Mouse (Mus musculus) liver, adult 2 months (tissue): ENCODE results near the gene 4430402I18Rik. TPM values are rescaled to one million over a fixed set of nuclear protein-coding genes. Genes with fewer than 3 reads are reported as not detected.

Experiments
- DNase-seq: peaks from one replicate; pipeline ENCODE4 v3.0.0-alpha.2; 2011; ENCODE audit warnings: low read depth, low spot score; ENCODE audit errors: extremely low read depth
- H3K27ac ChIP-seq: fragments of 200-500 bp; replicated peaks from 2 replicates; pipeline ENCODE4 v1.5.1; 2012; ENCODE audit warnings: low read depth, mild to moderate bottlenecking, control low read depth, inconsistent platforms, low read length; ENCODE audit not compliant: insufficient read depth
- H3K27me3 ChIP-seq: fragments of 200-500 bp; 2 replicates; pipeline ENCODE4 v1.6.1; 2012; ENCODE audit warnings: mild to moderate bottlenecking, moderate library complexity, low read length, inconsistent platforms; ENCODE audit not compliant: control insufficient read depth, insufficient read depth
- H3K36me3 ChIP-seq: fragments of 200-500 bp; 2 replicates; pipeline ENCODE4 v1.6.1; 2012; ENCODE audit warnings: low read length, inconsistent platforms; ENCODE audit not compliant: control insufficient read depth, insufficient read depth
- H3K4me1 ChIP-seq: fragments of 200-500 bp; 2 replicates; pipeline ENCODE4 v1.6.1; 2011; ENCODE audit warnings: low read length; ENCODE audit not compliant: control insufficient read depth, insufficient read depth
- H3K4me3 ChIP-seq: fragments of 200-500 bp; 2 replicates; pipeline ENCODE4 v1.5.1; 2011; ENCODE audit warnings: low read depth, mild to moderate bottlenecking, control low read depth, low read length, moderate library complexity; ENCODE audit not compliant: insufficient read depth
- H3K79me2 ChIP-seq: fragments of 200-500 bp; 2 replicates; pipeline ENCODE4 v1.6.1; 2012; ENCODE audit warnings: inconsistent platforms, mild to moderate bottlenecking, low read length, moderate library complexity; ENCODE audit not compliant: control insufficient read depth, insufficient read depth
- H3K9ac ChIP-seq: fragments of 200-500 bp; 2 replicates; pipeline ENCODE4 v1.6.1; 2012; ENCODE audit warnings: low read depth, mild to moderate bottlenecking, control low read depth, inconsistent platforms, low read length
- CTCF ChIP-seq: fragments of 200-500 bp; IDR thresholded peaks from 2 replicates; pipeline ENCODE4 v1.5.1; 2011; ENCODE audit warnings: low read depth, low read length, control low read depth
- POLR2A ChIP-seq: fragments of 200-500 bp; IDR thresholded peaks from 2 replicates; pipeline ENCODE4 v1.6.1; 2011; ENCODE audit warnings: low read length, control low read depth; ENCODE audit not compliant: insufficient read depth; ENCODE audit errors: extremely low read depth
- WGBS: fragments of 180-500 bp; shearing (Covaris S2); methylation state at CpG from one replicate; pipeline ENCODE4 v1.1.7; 2018; 5-methylcytosine and 5-hydroxymethylcytosine counted together
- polyA plus RNA-seq: library from polyadenylated mRNA; depleted of rRNA; stranded (reverse); fragments of >200 nt; gene quantifications from 2 replicates; pipeline ENCODE4 v1.2.3, GENCODE M21; 2012
- total RNA-seq: library from RNA; depleted of rRNA; stranded (reverse); fragments of >200 nt; gene quantifications from 2 replicates; pipeline ENCODE4 v1.2.3, GENCODE M21; 2014

The 4430402I18Rik gene
- total and polyA plus RNA-seq, 2 experiments, result 1.8 to 3.4 TPM

GRCm38 (mm10) chr19:28994870-28995269, 27.3 kb upstream of the 4430402I18Rik start:
- Histone ChIP-seq H3K27ac (no peak overlapping the region), H3K36me3 (peaks cover 11% of the 10 kb centered on the region; the same call in 1 of the 2 replicates), H3K4me1 (peaks cover 15% of the 10 kb centered on the region), H3K27me3 (no peaks in the 10 kb centered on the region), H3K4me3 (no peak overlapping the region), H3K79me2 (peaks cover 2% of the 10 kb centered on the region; the same call in 1 of the 2 replicates), H3K9ac (no peak overlapping the region)
- 62% methylated on average over 7 of the region's 7 CpGs for WGBS
- no peak for TF ChIP-seq CTCF
- no peak for DNase-seq

GRCm38 (mm10) chr19:28991391-28991790, 23.8 kb upstream of the 4430402I18Rik start:
- peak; percentile 55 for DNase-seq
- H3K36me3 ChIP-seq, result peaks cover 8% of the 10 kb centered on the region; the same call in 1 of the 2 replicates
- WGBS, result 34% methylated on average over 5 of the region's 5 CpGs
- H3K9ac ChIP-seq, result no peak overlapping the region; the same call in 1 of the 2 replicates
- H3K79me2 ChIP-seq, result peaks cover 2% of the 10 kb centered on the region; the same call in 1 of the 2 replicates
- TF ChIP-seq POLR2A, result no peak
- no peak for TF ChIP-seq CTCF
- peak overlapping the region; percentile 89 for H3K4me3 ChIP-seq
- peaks cover 8% of the 10 kb centered on the region for H3K4me1 ChIP-seq
- no peaks in the 10 kb centered on the region for H3K27me3 ChIP-seq
- H3K27ac ChIP-seq, result peak overlapping the region; percentile 72

- Histone ChIP-seq H3K27ac (peak overlapping the region; percentile 72), H3K36me3 (peaks cover 8% of the 10 kb centered on the region; the same call in 1 of the 2 replicates), H3K79me2 (peaks cover 2% of the 10 kb centered on the region; the same call in 1 of the 2 replicates), H3K4me1 (peaks cover 4% of the 10 kb centered on the region; the same call in 1 of the 2 replicates), H3K4me3 (peak overlapping the region; percentile 89), H3K27me3 (no peaks in the 10 kb centered on the region), H3K9ac (peak overlapping the region; percentile 85)
- peak; percentile 67 for DNase-seq
- WGBS, result under 1% methylated on average over 38 of the region's 41 CpGs
- no peak for TF ChIP-seq CTCF
- TF ChIP-seq POLR2A, result no peak
Measured at GRCm38 (mm10) chr19:28990590-28991221, 23.1 kb upstream of the 4430402I18Rik start.

GRCm38 (mm10) chr19:28990194-28990589, 22.6 kb upstream of the 4430402I18Rik start, which contains the start of gene Cdc37l1:
Gene Cdc37l1 (plus strand): TSS chr19:28990352.
- Histone ChIP-seq H3K4me3 (peak within 1 kb of the TSS; percentile 89), H3K9ac (peak within 1 kb of the TSS; percentile 85), H3K4me1 (peaks cover 4% of the 10 kb centered on the region; the same call in 1 of the 2 replicates), H3K79me2 (peaks cover 2% of the 10 kb centered on the region; the same call in 1 of the 2 replicates), H3K27me3 (no peaks in the 10 kb centered on the region), H3K27ac (peak within 1 kb of the TSS; percentile 72), H3K36me3 (peaks cover 3% of the 10 kb centered on the region; the same call in 1 of the 2 replicates)
- 1% methylated on average over 37 of the region's 37 CpGs for WGBS
- peak; percentile 89 for DNase-seq
- peak; percentile 84 for TF ChIP-seq POLR2A
- no peak for TF ChIP-seq CTCF

GRCm38 (mm10) chr19:28989515-28989914, 21.9 kb upstream of the 4430402I18Rik start:
- Histone ChIP-seq H3K27me3 (no peaks in the 10 kb centered on the region), H3K36me3 (no peaks in the 10 kb centered on the region; the same call in 1 of the 2 replicates), H3K4me3 (peak overlapping the region; percentile 89; the same call in 1 of the 2 replicates), H3K27ac (no peak overlapping the region), H3K79me2 (peaks cover 2% of the 10 kb centered on the region; the same call in 1 of the 2 replicates), H3K4me1 (peaks cover 4% of the 10 kb centered on the region; the same call in 1 of the 2 replicates), H3K9ac (peak overlapping the region; percentile 58; the same call in 1 of the 2 replicates)
- TF ChIP-seq CTCF, result no peak
- TF ChIP-seq POLR2A, result no peak
- DNase-seq, result no peak
- 60% methylated on average over 8 of the region's 8 CpGs for WGBS

- Histone ChIP-seq H3K9ac (no peak overlapping the region), H3K27me3 (no peaks in the 10 kb centered on the region), H3K36me3 (no peaks in the 10 kb centered on the region), H3K79me2 (no peaks in the 10 kb centered on the region), H3K27ac (no peak overlapping the region), H3K4me1 (no peaks in the 10 kb centered on the region), H3K4me3 (no peak overlapping the region)
- DNase-seq, result peak; percentile 54
- 18% methylated on average over 7 of the region's 7 CpGs for WGBS
- TF ChIP-seq CTCF, result no peak
- TF ChIP-seq POLR2A, result no peak
Measured at GRCm38 (mm10) chr19:28982617-28983016, 15.0 kb upstream of the 4430402I18Rik start.
